Mouse (Mus musculus) v-Abl transformed pro-B cells (cell line): ENCODE data around the gene Cdx2.

ENCODE experiments used
- in situ Hi-C, 2 experiments: fragments of 400-800 bp; cut with MboI; formaldehyde crosslinking; loops; one replicate each; pipeline ENCODE4 v1.15.1; 2025; ENCODE audit not compliant: unreplicated experiment in 2 of 2

Cdx2 gene

DNA sequence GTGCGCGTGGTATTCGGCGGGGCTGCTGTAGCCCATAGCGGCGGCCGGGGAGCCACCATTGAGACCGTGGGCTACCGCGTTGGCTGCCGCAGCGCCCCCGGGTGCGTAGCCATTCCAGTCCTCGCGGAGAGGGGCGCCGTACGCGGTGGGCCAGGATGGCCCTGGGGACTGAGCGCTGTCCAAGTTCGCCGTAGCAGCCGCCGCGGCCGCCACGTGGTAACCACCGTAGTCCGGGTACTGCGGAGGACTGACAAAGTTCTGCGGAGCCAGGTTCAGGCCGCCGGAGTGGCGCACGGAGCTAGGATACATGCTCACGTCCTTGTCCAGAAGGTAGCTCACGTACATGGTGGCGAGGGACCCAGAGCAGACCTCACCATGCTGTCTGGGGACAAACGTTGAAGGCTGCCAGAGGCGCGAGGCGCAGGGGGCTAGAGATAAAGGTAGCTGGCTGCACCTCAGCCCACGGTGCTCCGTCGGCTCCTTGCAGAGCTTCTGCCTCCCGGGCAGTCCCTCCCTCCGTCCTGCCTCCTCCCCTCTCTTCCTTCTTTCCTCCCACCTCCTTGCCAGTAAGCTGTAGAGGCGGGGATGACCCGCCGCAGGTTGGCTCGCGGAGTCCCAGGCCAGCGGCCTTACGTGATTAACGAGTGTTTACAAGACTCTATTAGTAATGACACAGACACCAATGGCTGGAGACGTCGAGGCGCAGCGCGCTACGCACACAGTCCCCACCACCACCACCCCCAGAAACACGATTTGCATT, at the start of gene Cdx2:
TSS of gene Cdx2 (minus strand) at position 633 of the 760 bp plus-strand sequence.
- in situ Hi-C loops = loop anchor here (25.0 kb wide), 2 partner anchors 745 to 1120 kb away; partner anchors contain the start of genes 1700001J03Rik (in 2 of the 2) and Gm3415 (in 1 of the 2)

DNA sequence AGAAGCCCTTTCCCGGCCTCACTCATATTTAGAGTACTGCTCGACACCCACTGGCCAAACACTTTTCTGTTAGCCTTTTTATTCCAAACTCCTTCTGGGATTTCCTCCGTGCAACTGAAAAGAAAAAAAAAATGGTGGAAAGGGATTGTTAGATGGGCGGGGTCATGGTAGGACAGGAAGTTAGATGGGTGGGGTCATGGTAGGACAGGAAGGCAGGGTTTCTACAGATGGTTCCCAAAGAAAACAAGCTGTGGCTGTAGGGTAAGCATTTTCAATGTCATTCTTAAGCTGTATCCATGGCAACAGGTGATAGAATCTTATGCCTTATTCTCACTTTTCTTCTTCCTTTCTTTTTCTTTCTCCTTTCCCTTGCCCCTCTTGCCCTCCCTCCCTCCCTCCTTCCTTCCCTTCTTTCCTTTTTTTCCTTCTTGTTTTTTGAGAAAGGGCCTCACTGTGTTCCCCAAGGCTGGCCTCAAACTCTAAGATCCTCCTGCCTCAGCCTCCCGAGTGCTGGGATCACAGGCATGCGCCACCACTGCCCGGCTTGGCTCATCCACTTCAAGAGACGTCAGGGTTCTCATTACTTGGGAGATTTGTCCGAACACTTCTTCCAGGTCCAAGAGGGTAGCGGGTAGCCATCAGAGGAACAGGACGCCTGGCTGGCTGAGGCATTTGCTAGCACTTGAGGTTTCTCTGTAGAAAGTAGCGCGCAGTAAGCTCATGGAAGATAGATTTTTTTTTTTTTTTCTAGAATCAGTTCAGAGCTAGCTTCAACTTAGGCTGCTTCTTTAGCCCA, 49.4 kb upstream of the Cdx2 start:
- in situ Hi-C loops = no loop called here

DNA sequence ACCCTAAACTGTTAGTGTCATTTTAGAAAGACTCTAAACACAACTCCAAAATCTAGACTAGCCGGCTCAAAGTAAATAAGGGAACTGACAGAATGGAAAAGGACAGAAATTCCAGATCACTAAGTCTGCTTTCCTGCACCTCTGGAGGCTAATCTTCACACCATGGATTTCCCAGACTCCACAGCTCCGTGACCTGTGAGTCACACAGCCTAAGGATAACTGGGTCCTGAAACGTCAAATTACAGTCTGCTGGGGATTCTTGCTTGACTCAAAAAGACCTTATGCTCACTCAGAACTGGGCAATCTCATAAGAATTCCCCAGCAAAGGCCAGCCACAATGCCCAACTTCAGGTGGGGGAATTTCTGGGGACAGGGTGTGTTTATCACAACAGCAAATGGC, 48.7 kb upstream of the Cdx2 start:
- in situ Hi-C loops = no loop called here

DNA sequence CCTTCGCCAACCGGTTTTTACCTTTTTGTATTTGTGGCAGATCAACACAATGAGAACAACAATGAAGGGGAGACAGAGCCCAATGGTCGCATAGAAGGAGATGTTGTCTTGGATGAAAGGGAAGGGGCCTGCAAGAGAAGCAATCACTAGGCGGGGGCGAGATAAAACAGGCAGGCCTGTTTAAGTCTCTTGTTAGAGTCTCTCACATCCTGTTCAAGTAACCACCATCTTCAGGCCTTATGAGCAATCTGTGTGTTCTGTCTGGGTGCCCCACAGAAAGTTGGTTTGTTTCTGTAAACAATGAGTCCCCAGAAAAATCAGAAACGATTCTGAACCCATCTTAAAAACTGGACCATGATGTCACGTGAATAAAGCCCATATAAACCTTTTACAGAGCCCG, 47.9 kb upstream of the Cdx2 start:
- in situ Hi-C loops = no loop called here

DNA sequence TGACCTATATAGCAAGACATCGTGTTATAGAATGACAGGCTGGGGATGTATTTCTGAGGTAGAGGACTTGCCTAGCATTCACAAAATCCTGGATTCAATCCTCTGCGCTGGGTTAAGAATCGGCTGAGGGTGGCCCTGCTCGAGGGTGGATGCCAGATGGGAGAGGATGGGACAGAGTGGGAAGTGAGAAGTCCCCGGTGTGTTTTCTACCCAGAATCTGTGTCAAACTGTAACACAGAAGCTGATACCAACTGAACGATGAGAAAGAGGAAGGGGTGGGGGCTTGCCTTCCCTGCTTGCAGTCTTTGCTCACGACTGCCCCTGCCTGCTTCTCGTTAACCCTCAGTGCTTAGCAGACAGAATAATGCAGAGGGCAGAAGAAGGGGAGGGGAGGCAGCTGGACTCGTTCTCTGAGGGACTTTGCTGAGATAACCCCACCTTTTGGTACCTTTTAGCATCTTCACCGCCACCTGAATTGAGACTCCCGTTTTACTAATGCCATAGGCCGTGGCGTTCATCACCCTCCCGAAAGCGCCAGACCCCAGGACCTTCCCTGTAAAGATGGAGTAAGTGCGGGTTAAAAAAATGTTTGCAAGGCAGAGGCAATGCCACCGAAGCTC, 47.2 kb upstream of the Cdx2 start:
- in situ Hi-C loops = no loop called here

DNA sequence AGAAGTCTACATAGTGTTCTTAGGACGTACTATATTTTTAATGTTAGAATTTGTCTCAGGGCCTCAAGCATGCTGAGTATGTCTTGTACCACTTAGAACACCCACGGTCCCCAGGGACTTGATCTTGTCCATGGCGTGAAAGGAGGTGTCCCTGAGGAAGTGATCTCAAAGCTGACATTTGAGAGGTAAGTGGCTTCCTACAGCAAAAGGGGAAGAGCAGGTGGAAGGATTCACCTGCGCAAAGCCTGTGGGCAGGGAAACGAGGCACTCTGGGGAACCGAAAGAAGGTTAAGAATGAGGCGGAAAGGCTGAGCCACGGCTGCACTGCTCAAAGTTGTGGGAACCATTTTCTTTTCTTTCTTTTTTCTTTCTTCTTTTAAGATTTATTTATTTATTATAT, 44.9 kb upstream of the Cdx2 start:
- in situ Hi-C loops = no loop called here

DNA sequence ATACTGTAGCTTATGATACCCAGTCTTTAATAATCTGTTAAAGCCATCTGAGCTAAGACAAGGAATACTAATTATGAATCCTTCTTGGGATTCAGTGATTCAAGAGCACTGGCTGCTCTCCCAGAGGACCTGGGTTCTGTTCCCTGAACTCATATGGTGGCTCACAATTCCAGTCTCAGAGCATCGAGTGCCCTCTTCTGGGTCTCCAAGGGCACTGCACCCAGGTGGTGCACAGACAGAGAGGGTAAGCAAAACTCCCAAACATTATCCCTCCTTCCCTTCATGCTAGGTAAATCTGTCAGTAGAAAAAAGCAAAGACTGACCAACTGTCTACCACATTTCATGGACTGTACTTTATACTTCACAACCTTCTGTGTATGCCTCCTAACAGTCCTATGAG, 38.9 kb upstream of the Cdx2 start:
- in situ Hi-C loops = loop anchor here in 1 of 2 experiments (10.0 kb wide), 1 partner anchor 1209 kb away; the partner anchor contains the start of gene Ubl3

DNA sequence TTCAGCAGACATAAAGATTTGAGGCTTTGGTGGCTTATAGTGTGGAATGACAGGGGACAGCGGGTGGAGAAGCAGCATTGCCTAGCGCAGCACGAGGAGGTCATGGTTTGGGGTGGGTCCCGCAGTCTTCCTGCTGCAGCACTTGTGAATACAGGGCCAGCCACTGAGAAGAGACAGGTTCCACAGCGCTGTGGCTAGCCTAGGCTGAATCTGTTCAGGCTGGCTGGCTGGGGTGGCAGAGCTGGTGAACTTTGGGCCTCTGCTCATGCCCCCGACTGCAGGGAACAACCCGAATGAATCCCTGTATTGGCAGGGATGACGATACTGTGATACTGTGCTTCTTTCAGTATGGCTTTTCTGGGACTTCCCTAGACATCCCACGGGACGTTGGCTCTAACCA, 36.8 kb upstream of the Cdx2 start:
- in situ Hi-C loops = loop anchor here in 1 of 2 experiments (10.0 kb wide), 1 partner anchor 1211 kb away; the partner anchor contains the start of gene Ubl3

DNA sequence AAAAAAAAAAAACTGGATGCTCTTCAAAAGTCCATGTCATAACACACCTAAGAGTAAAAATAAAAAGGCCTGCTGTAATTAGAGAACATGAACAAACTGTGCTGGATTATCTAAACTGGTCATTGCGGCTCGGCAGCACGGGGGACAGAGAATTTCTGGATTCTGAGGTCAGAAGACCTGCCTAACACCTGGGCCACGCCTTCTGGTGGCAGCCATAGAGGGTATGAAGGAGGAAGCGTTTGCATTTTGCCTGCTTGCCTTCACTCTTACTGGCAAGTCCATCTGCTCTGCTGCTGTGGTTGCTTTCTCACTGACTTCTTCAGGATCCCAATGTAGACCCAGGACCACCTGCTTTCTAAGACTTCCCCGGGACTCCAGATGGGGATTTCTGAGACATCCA, 35.8 kb upstream of the Cdx2 start:
- in situ Hi-C loops = loop anchor here in 1 of 2 experiments (10.0 kb wide), 1 partner anchor 1212 kb away; the partner anchor contains the start of gene Ubl3

DNA sequence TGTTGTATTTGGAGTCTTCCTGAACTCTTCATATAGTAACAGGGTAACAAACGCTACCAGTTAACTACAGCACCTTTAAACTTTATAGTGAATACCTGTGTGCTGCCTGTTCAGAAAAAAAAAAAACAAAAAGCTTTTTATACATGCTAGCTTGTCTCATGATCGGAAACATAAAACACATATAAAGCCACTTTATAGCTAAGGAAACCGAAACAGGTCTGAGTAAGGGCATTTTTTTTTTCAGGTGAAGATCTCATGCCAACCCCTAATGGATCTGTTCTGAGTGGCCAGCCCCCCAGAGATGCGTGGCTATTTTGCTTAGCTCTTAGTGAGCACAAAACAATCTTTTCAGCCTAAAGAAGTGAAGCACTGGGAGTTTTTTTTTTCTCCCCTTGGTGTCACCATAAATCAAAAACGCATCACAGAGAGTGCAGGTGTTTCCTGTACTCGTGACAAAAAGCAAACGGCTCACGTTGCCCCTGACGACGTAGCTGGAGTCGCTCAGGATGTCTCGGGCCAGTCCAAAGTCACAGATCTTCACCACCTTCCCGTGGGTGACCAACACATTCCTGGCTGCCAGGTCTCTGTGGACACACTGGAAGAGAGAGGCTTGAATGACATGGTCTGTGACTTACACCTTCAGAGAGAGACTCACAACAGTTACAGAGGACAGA, 33.8 kb upstream of the Cdx2 start:
- in situ Hi-C loops = loop anchor here in 1 of 2 experiments (10.0 kb wide), 1 partner anchor 1214 kb away; the partner anchor contains the start of gene Ubl3

DNA sequence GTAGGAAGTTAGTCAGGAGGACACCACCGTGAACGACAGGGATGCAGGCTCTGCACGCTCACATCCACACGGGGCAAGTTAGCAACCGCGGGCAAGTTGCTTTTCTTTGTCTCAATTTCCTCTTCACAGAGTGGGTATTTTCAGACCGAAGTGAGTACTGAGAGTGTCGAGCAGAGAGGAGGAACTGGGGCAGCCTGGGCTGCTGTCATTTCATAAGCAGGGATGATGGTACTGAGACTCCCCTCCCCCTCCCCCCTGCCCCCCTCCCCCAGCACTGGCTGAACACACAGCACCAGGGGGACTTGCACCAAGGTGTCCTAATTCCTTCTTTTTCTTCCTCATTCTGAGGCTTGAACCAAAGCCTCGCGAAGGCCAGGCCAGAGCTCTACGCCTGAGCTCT, 32.5 kb upstream of the Cdx2 start:
- in situ Hi-C loops = loop anchor here (10.0 kb wide), 2 partner anchors 185 to 285 kb away; no protein-coding TSS in a partner anchor

DNA sequence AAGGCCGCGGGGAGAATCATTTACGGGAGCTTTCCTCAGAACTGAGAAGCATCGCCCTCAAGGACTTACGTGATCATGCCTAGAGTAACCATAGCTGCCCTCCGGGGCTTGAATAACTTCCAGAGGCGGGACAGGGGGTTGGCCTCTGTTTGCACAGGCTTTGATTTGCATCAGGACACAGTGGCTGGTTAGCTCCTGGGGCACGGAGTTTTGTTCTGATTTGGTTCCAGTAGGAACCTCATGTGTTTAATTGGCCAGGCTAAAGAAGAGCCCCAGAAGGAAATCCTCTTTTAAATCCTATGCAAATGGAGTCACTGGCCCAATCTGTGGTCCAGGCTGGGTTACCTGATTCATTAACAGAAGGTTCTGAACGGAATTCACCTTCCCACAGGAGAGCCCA, 31.9 kb upstream of the Cdx2 start:
- in situ Hi-C loops = loop anchor here (10.0 kb wide), 2 partner anchors 186 to 284 kb away; no protein-coding TSS in a partner anchor

DNA sequence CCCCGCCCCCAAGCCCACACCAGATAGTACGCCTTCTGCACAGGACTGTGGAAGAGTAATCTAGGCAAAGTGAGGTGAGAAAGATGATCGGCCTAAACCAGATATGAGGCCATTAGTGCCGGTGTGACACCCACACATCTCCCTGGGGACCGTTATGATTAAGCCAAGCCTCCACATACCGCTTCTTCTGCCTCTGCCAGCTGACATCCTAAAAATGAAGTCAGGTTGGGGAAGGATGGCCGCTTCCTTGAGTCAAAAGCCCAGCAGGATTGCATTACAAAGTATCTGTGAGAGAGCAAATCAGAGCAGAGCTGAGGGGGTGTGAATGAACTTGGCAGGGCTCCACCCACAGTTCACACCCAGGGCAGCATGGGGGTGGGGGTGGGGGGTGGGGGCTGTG, 25.6 kb upstream of the Cdx2 start:
- in situ Hi-C loops = loop anchor here (5.0 to 10.0 kb wide), 8 partner anchors 35 to 910 kb away; partner anchors contain the start of gene Flt3 (in 2 of the 2)

DNA sequence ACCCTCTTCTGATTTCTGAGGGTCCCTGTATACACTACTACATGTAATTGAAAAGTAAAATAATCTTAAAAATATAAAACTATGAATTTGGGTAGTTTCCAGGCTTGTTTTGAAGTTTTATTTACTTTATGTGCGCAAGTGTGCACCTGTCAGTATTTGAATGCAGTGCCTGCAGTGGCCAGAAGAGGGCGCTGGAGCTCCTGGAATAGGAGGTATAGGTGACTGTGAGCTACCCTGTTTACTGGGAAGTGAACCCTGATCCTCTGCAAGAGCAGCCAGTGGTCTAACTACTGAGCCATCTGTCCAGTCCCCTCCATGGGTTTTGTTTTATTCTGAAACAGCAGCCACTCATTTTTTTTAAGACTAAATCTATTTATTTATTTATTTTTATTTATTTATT, 24.5 kb upstream of the Cdx2 start:
- in situ Hi-C loops = loop anchor here (5.0 to 10.0 kb wide), 8 partner anchors 36 to 911 kb away; partner anchors contain the start of gene Flt3 (in 2 of the 2)

DNA sequence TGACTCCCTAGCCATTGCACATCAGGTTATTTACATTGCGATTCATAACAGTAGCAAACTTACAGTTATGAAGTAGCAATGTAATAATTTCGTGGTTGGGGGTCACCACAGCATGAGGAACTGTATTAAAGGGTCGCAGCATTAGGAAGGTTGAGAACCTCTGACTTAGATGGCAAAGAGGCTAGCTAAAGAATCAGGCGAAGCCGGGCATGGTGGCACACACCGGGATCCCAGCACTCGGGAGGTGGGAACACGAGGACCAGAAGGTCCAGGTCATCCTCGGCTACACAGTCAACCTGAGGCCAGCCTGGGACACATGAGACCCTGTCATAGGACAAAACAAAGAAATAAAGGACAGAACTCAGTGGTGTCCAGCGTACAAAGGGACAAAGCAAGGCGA, 22.9 kb upstream of the Cdx2 start:
- in situ Hi-C loops = loop anchor here (5.0 to 10.0 kb wide), 10 partner anchors 32 to 912 kb away; partner anchors contain the start of gene Flt3 (in 2 of the 2)

DNA sequence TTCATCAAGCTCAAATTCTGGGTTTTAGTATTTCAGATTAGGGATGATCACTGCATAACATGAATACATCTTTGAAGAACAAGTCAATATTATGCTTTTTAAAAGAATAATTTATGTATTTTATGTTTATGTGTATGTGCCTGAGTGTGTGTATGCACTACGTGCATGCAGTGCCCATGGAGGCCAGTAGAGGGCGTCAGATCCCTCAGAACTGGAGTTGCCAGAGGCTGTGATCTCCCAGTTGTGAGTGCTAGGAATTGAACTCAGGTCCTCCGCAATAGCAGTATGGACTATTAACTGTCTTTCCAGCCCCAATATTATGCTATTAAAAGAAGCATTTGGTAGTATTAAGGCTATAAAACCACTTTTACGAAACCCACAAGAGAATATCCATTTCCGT, 20.6 kb upstream of the Cdx2 start:
- in situ Hi-C loops = loop anchor here in 1 of 2 experiments (5.0 to 10.0 kb wide), 2 partner anchors 35 to 907 kb away; no protein-coding TSS in a partner anchor

DNA sequence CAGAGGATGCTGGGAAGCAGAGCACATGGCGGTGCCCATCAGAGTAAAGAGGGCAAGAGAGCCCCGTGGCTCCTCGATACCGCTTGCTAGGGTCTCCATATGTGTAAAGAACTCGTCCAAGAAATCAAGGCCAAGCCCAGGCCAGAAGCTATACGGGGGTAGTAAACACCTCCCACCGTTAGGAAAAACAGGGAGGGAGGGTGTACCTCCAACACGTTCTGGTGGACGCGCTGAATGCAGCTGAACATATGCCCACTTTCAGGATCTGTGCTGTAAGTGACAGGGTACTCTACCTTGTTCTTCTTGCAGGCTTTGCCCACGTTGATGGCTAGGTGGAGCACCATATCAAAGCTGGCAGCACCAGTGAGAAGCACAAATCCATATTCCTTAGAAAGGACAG, 18.9 kb upstream of the Cdx2 start:
- in situ Hi-C loops = loop anchor here in 1 of 2 experiments (5.0 to 10.0 kb wide), 2 partner anchors 36 to 909 kb away; no protein-coding TSS in a partner anchor

DNA sequence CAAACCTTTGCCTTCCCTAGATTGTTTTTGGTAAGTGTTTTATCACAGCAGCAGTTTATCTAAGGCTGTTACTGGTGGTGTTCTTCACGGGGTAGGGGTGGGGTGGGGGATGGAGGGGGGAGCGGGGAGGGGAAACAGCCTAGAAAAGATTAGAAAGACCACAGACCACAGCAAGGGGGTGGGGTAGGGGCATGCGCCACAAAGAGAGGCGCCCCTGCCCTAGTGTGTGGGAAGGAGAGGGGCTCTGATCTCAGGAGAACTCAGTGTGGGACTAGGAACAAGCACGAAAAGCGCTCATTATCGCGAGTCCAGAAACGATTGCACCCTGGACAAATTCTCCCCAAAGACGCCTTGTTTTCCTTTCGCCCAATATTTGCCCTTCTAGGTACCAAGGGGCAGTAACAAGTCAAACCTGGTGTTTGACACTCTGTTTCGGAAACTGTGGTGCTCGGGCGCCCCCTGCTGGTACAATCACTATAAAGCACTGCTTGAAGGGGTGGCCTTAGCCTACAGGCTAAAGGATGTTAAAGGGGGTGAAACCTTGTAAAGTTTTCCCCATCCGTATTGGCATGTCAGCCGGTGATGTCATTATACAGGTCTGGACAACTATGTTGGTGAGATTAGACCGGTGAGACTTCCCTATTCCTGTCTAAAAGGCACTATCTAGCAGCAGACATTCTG, 16.3 kb upstream of the Cdx2 start:
- in situ Hi-C loops = loop anchor here (5.0 to 25.0 kb wide), 5 partner anchors 416 to 1136 kb away; partner anchors contain the start of genes 1700001J03Rik (in 2 of the 2) and Gm3415 (in 1 of the 2)

DNA sequence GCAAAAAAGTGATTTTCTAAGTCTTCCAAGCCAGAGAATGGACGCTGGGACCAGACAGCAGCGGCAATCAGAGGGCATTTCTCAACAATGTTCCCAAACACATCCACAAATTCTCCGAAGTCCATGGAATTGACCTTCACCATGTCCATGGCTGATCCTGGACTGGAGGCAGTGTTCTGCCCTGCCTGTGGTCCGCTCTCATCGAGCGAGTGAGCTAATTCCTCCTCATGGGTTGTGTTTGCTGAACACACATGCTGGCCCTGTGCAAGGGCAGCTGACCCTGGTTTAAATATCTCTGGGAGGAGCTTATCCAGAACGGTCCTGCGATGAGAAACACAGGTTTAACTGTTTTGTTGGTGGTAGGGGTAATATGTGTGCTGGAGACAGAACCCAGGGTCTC, 15.1 kb upstream of the Cdx2 start, which contains the start of gene Urad:
TSS of gene Urad (minus strand) at position 258 of the 400 bp plus-strand sequence.
- in situ Hi-C loops = loop anchor here (5.0 to 25.0 kb wide), 5 partner anchors 415 to 1135 kb away; partner anchors contain the start of genes 1700001J03Rik (in 2 of the 2) and Gm3415 (in 1 of the 2)
